Mouse (Mus musculus) CD4-positive naive resting alpha-beta T cell, adult 57 days (primary cell): Measurements from ENCODE around the gene Olfr715b. TPM values are rescaled to one million over a fixed set of nuclear protein-coding genes. Genes with fewer than 3 reads are reported as not detected.

Experiments
- total RNA-seq: library from RNA; stranded (reverse); gene quantifications from one replicate; pipeline ENCODE4 v1.2.4, GENCODE M21; 2023

Olfr715b gene
- total RNA-seq, result not detected

GRCm38 (mm10) chr7:107110269-107110668 lies at the start of gene Olfr715b:
Olfr715b (minus strand) TSS chr7:107110369.

GRCm38 (mm10) chr7:107138027-107138426 lies 27.9 kb upstream of the Olfr715b start, which contains the start of gene Olfr716:
Olfr716 (plus strand) TSS chr7:107138327.

GRCm38 (mm10) chr7:107130983-107131382 lies 20.8 kb upstream of the Olfr715b start, which contains the start of gene Olfr715:
Olfr715 (minus strand) TSS chr7:107131083.

GRCm38 (mm10) chr7:107092920-107093319 lies 17.2 kb downstream of the Olfr715b start, which contains the start of gene Olfr17:
Olfr17 (plus strand) TSS chr7:107093220.

DNA sequence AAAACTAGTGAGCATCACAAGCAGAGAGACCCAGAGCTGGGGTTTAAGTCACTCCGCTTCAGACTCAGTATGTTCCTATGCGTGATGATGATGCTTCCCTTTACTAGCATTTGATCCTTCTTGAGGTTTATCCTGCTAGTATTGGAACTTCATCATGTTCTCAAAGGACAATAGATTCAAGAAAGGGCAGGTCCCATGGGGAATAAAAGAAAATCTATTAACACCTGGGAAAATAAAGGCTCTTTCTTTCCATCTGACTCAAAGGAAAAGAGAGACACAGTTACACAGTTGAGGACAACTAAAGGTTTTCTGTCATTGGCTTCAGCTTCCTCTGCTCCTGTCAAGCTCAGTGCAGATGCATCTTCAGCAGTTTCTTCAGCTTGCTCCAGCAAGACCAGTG lies 39.5 kb downstream of the Olfr715b start, which contains the start of gene Olfr714:
TSS of gene Olfr714 (plus strand) at position 301 of the 400 bp plus-strand sequence.

Other genes starting within 250 kb of the Olfr715b start
- gene Olfr704, start 247.2 kb downstream of the Olfr715b start, total RNA-seq, result not detected
- not detected for gene Olfr705, start 233.5 kb downstream of the Olfr715b start, total RNA-seq
- not detected for gene Olfr706, start 222.2 kb downstream of the Olfr715b start, total RNA-seq
- not detected for gene Olfr707, start 209.1 kb downstream of the Olfr715b start, total RNA-seq
- gene Olfr1532-ps1, start 202.4 kb downstream of the Olfr715b start, total RNA-seq, result not detected
- gene Olfr709-ps1, start 178.2 kb downstream of the Olfr715b start, total RNA-seq, result 0.33 TPM
- gene Olfr710, start 162.1 kb downstream of the Olfr715b start, total RNA-seq, result not detected
- gene Olfr6, start 146.4 kb downstream of the Olfr715b start, total RNA-seq, result not detected
- gene Olfr711, start 134.9 kb downstream of the Olfr715b start, total RNA-seq, result not detected
- gene Olfr2, start 104.3 kb downstream of the Olfr715b start, total RNA-seq, result not detected
- not detected for gene Olfr713, start 79.2 kb downstream of the Olfr715b start, total RNA-seq
- gene Olfr714, start 39.4 kb downstream of the Olfr715b start, total RNA-seq, result not detected
- not detected for gene Olfr17, start 17.1 kb downstream of the Olfr715b start, total RNA-seq
- gene Olfr715, start 20.7 kb upstream of the Olfr715b start, total RNA-seq, result not detected
- gene Olfr716, start 28.0 kb upstream of the Olfr715b start, total RNA-seq, result not detected
- not detected for gene Nlrp14, start 56.6 kb upstream of the Olfr715b start, total RNA-seq
- gene Rbmxl2, start 99.1 kb upstream of the Olfr715b start, total RNA-seq, result not detected